Mouse (Mus musculus) MEL (cell line): ENCODE measurements around the gene Wwtr1. TPM values are rescaled to one million over a fixed set of nuclear protein-coding genes. Genes with fewer than 3 reads are reported as not detected.
A peak's percentile ranks its signal among the peaks of the same experiment; 100 is the strongest.

ENCODE experiments used
- DNase-seq: peaks from one replicate; pipeline ENCODE4 v3.0.0; 2011; ENCODE audit warnings: low read depth, low spot score
- H3K27ac ChIP-seq: 2 replicates; pipeline ENCODE4 v1.5.1; 2012; ENCODE audit warnings: low read depth, mild to moderate bottlenecking, control low read depth, low read length, moderate library complexity; ENCODE audit not compliant: control insufficient read depth
- H3K27me3 ChIP-seq, 2 experiments: fragments of 150-350 bp in 1 of 2; sonication (generic) in 1 of 2; 2 replicates each; pipeline ENCODE4 v1.6.1; 2012; ENCODE audit warnings: low read length in 2 of 2, mild to moderate bottlenecking in 2 of 2, improper control_type of control experiment in 1 of 2, moderate library complexity in 1 of 2; ENCODE audit not compliant: insufficient read depth in 2 of 2, control insufficient read depth in 1 of 2
- H3K36me3 ChIP-seq, 2 experiments: 2 replicates each; pipeline ENCODE4 v1.6.1; 2012 to 2014; ENCODE audit warnings: low read length in 2 of 2, improper control_type of control experiment in 1 of 2, inconsistent platforms in 1 of 2, mild to moderate bottlenecking in 1 of 2; ENCODE audit not compliant: insufficient read depth in 2 of 2, control insufficient read depth in 1 of 2
- H3K4me1 ChIP-seq, 2 experiments: fragments of 150-350 bp in 1 of 2; sonication (generic) in 1 of 2; 2 replicates each; pipeline ENCODE4 v1.6.1; 2012; ENCODE audit warnings: low read length in 2 of 2, improper control_type of control experiment in 1 of 2, mild to moderate bottlenecking in 1 of 2; ENCODE audit not compliant: insufficient read depth in 2 of 2, control insufficient read depth in 1 of 2
- H3K4me3 ChIP-seq, 2 experiments: fragments of 150-350 bp in 1 of 2; sonication (generic) in 1 of 2; 2 replicates each; pipeline ENCODE4 v1.5.1; 2012; ENCODE audit warnings: low read depth in 2 of 2, low read length in 2 of 2, mild to moderate bottlenecking in 2 of 2, moderate library complexity in 2 of 2, control low read depth in 1 of 2, improper control_type of control experiment in 1 of 2; ENCODE audit not compliant: control insufficient read depth in 1 of 2, insufficient read depth in 1 of 2
- H3K79me2 ChIP-seq: 2 replicates; pipeline ENCODE4 v1.6.1; 2012; ENCODE audit warnings: mild to moderate bottlenecking, low read length, moderate library complexity; ENCODE audit not compliant: control insufficient read depth, poor library complexity, insufficient read depth
- H3K9ac ChIP-seq: 2 replicates; pipeline ENCODE4 v1.6.1; 2012; ENCODE audit warnings: low read depth, mild to moderate bottlenecking, control low read depth, low read length, moderate library complexity; ENCODE audit not compliant: control insufficient read depth, poor library complexity, severe bottlenecking
- H3K9me3 ChIP-seq: fragments of 150-350 bp; sonication (generic); replicated peaks from 2 replicates; pipeline ENCODE4 v1.6.1; 2012; ENCODE audit warnings: mild to moderate bottlenecking, low read length, improper control_type of control experiment, moderate library complexity; ENCODE audit not compliant: insufficient read depth
- BHLHE40 ChIP-seq: IDR thresholded peaks from 2 replicates; pipeline ENCODE4 v1.6.1; 2012; ENCODE audit warnings: low read depth, mild to moderate bottlenecking, inconsistent platforms, low read length, improper control_type of control experiment, borderline replicate concordance
- CHD2 ChIP-seq: IDR thresholded peaks from 2 replicates; pipeline ENCODE4 v1.6.1; 2011; ENCODE audit warnings: low read length, improper control_type of control experiment
- CTCF ChIP-seq, 3 experiments: IDR thresholded peaks in 2 of 3; conservative IDR thresholded peaks in 1 of 3; 2 replicates each; pipeline ENCODE4 v1.5.1; 2011 to 2012; ENCODE audit warnings: low read length in 3 of 3, low read depth in 2 of 3, mild to moderate bottlenecking in 2 of 3, improper control_type of control experiment in 1 of 3, inconsistent platforms in 1 of 3, mixed read lengths in 1 of 3, moderate library complexity in 1 of 3; ENCODE audit not compliant: control insufficient read depth in 1 of 3, insufficient read depth in 1 of 3, poor library complexity in 1 of 3, severe bottlenecking in 1 of 3
- EP300 ChIP-seq, 2 experiments: IDR thresholded peaks; 2 replicates each; pipeline ENCODE4 v1.6.1; 2011; ENCODE audit warnings: improper control_type of control experiment in 2 of 2, low read length in 2 of 2, low read depth in 1 of 2, mild to moderate bottlenecking in 1 of 2
- ETS1 ChIP-seq: IDR thresholded peaks from 2 replicates; pipeline ENCODE4 v1.6.1; 2012; ENCODE audit warnings: low read depth, mild to moderate bottlenecking, inconsistent platforms, low read length, improper control_type of control experiment, moderate library complexity
- GABPA ChIP-seq: IDR thresholded peaks from 2 replicates; pipeline ENCODE4 v1.6.1; 2012; ENCODE audit warnings: low read depth, mild to moderate bottlenecking, inconsistent platforms, low read length, improper control_type of control experiment, moderate library complexity
- HCFC1 ChIP-seq: IDR thresholded peaks from 2 replicates; pipeline ENCODE4 v1.6.1; 2012; ENCODE audit warnings: low read depth, mild to moderate bottlenecking, inconsistent platforms, low read length, improper control_type of control experiment, moderate library complexity
- KAT2A ChIP-seq: conservative IDR thresholded peaks from 2 replicates; pipeline ENCODE4 v1.6.1; 2012; ENCODE audit warnings: low read depth, low read length, improper control_type of control experiment, inconsistent platforms
- MAFK ChIP-seq: IDR thresholded peaks from 2 replicates; pipeline ENCODE4 v1.6.1; 2011; ENCODE audit warnings: low read depth, mild to moderate bottlenecking, low read length, improper control_type of control experiment, borderline replicate concordance
- MAX ChIP-seq: IDR thresholded peaks from 2 replicates; pipeline ENCODE4 v1.6.1; 2011; ENCODE audit warnings: low read length, improper control_type of control experiment
- MYB ChIP-seq: IDR thresholded peaks from 2 replicates; pipeline ENCODE4 v1.6.1; 2011; ENCODE audit warnings: mild to moderate bottlenecking, low read depth, low read length, improper control_type of control experiment
- NELFE ChIP-seq: IDR thresholded peaks from 2 replicates; pipeline ENCODE4 v1.6.1; 2011; ENCODE audit warnings: low read depth, low read length, improper control_type of control experiment
- POLR2A ChIP-seq, 2 experiments: IDR thresholded peaks; 2 replicates each; pipeline ENCODE4 v1.6.1; 2011 to 2012; ENCODE audit warnings: low read length in 2 of 2, mild to moderate bottlenecking in 2 of 2, control low read depth in 1 of 2, improper control_type of control experiment in 1 of 2, low read depth in 1 of 2, moderate library complexity in 1 of 2; ENCODE audit not compliant: control insufficient read depth in 1 of 2, insufficient read depth in 1 of 2, poor library complexity in 1 of 2
- POLR2AphosphoS2 ChIP-seq: IDR thresholded peaks from 2 replicates; pipeline ENCODE4 v1.6.1; 2011; ENCODE audit warnings: low read length, improper control_type of control experiment
- POLR2AphosphoS5 ChIP-seq: IDR thresholded peaks from 2 replicates; pipeline ENCODE4 v1.6.1; 2012; ENCODE audit warnings: low read depth, borderline replicate concordance, mild to moderate bottlenecking, inconsistent platforms, low read length, moderate library complexity, mixed read lengths
- RAD21 ChIP-seq: IDR thresholded peaks from 2 replicates; pipeline ENCODE4 v1.6.1; 2011; ENCODE audit warnings: mild to moderate bottlenecking, low read depth, low read length, improper control_type of control experiment
- SIN3A ChIP-seq: IDR thresholded peaks from 2 replicates; pipeline ENCODE4 v1.6.1; 2012; ENCODE audit warnings: low read length, improper control_type of control experiment, inconsistent platforms
- TBP ChIP-seq: IDR thresholded peaks from 2 replicates; pipeline ENCODE4 v1.8.0; 2011; ENCODE audit warnings: low read depth, low read length, improper control_type of control experiment
- TCF12 ChIP-seq: IDR thresholded peaks from 2 replicates; pipeline ENCODE4 v1.6.1; 2014; ENCODE audit warnings: low read depth, mild to moderate bottlenecking, inconsistent platforms, low read length, improper control_type of control experiment, moderate library complexity
- USF1 ChIP-seq: IDR thresholded peaks from 2 replicates; pipeline ENCODE4 v1.6.1; 2014; ENCODE audit warnings: low read depth, mild to moderate bottlenecking, inconsistent platforms, low read length, improper control_type of control experiment, moderate library complexity
- USF2 ChIP-seq, 2 experiments: IDR thresholded peaks; 2 replicates each; pipeline ENCODE4 v1.6.1; 2011 to 2012; ENCODE audit warnings: improper control_type of control experiment in 2 of 2, low read length in 2 of 2, borderline replicate concordance in 1 of 2, inconsistent platforms in 1 of 2, low read depth in 1 of 2, mild to moderate bottlenecking in 1 of 2; ENCODE audit not compliant: insufficient read depth in 1 of 2
- ZMIZ1 ChIP-seq: IDR thresholded peaks from 2 replicates; pipeline ENCODE4 v1.6.1; 2012; ENCODE audit warnings: low read depth, mild to moderate bottlenecking, inconsistent platforms, low read length, improper control_type of control experiment, moderate library complexity
- ZNF384 ChIP-seq: IDR thresholded peaks from 2 replicates; pipeline ENCODE4 v1.6.1; 2012; ENCODE audit warnings: low read depth, mild to moderate bottlenecking, inconsistent platforms, low read length, improper control_type of control experiment
- polyA plus RNA-seq, 2 experiments: library from polyadenylated mRNA; stranded (reverse) in 1 of 2; unstranded in 1 of 2; fragments of >175 nt in 1 of 2; fragments of >200 nt in 1 of 2; gene quantifications; 2 replicates each; pipeline versions ENCODE4 v1.2.1 to v1.2.4; 2012; ENCODE audit warnings: low replicate concordance in 2 of 2, low read depth in 1 of 2; ENCODE audit not compliant: insufficient read length in 2 of 2, insufficient read depth in 1 of 2, missing spikeins in 1 of 2
- total RNA-seq: library from RNA; depleted of rRNA; stranded (reverse); fragments of 300-350 nt; gene quantifications from 2 replicates; pipeline ENCODE4 v1.2.3, GENCODE M21; 2012

Gene Wwtr1
- total and polyA plus RNA-seq, 3 experiments, result not detected

DNA sequence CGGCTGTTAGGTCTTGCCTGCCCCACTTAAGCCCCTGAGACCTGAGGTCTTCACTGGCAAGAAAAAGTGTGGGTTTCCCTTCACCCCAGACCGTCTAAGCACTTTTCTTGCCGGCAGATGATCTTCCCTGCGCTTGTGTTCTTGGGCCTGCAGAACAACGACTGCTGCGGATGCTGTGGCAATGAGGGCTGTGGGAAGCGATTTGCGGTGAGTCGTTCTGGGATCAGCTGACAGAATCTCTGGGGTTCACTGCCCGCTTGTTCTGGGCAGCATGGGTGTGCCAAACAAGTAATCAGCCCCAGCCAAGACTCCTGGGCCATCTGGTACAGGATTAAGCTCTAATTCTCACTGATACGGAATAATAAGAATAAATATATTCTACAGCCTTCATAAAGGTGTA lies 149.4 kb downstream of the Wwtr1 start:
- no peaks in the 10 kb centered on the region for H3K36me3 ChIP-seq
- DNase-seq, result no peak
- no peak overlapping the region for H3K4me3 ChIP-seq
- TF ChIP-seq GABPA (no peak), TBP (no peak), USF1 (no peak), USF2 (IDR thresholded peaks at IDR 0.05; ENCODE audit: borderline replicate concordance in 1 of 2, insufficient read depth in 1 of 2, low read depth in 1 of 2, low read length in 2 of 2) (no peak), KAT2A (no peak), NELFE (no peak), RAD21 (no peak)
- H3K9me3 ChIP-seq, result no peaks in the 10 kb centered on the region
- no peak overlapping the region for H3K9ac ChIP-seq
- H3K79me2 ChIP-seq, result no peaks in the 10 kb centered on the region
- H3K4me1 ChIP-seq, result no peaks in the 10 kb centered on the region
- no peaks in the 10 kb centered on the region for H3K27me3 ChIP-seq
- no peak overlapping the region for H3K27ac ChIP-seq

DNA sequence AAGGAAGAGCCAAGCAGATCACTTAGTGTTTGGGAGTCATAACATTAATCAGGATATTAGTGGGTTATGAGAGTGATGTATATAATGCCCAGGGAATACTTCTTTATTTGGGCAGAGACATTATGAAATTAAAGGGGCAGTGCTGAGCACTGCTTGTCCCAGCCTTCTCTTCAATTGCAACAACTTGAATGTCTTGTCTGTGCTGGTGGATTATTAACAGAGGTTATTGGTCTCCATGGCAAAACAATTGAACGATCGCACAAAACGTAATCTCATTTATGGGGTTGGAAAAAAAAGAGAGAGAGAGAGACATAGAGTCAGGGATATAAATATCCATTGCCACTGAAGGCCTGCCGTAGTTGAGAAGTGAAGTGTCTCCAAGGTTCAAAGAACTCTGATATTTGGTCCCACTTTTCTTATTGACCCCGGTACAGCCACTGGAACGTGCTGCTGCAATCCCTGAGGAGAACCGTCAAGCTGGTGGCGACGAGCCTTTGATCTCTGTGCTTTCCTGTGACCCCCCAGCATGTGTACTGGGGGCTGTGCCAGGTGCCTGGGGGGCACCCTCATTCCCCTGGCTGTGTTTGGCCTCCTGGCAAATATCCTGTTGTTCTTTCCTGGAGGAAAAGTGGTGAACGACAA lies 150.5 kb downstream of the Wwtr1 start, which contains the start of gene Tm4sf4:
TSS of gene Tm4sf4 (plus strand) at position 226 of the 642 bp plus-strand sequence.
- Histone ChIP-seq H3K4me3 (no peak within 1 kb of the TSS), H3K9ac (no peak within 1 kb of the TSS)

GRCm38 (mm10) chr3:57420660-57421059 lies 155.1 kb downstream of the Wwtr1 start:
- no peak overlapping the region for H3K4me3 ChIP-seq
- H3K79me2 ChIP-seq, result no peaks in the 10 kb centered on the region
- H3K4me1 ChIP-seq, result no peaks in the 10 kb centered on the region
- no peak overlapping the region for H3K9ac ChIP-seq
- TF ChIP-seq CHD2 (no peak), TBP (no peak), ZMIZ1 (no peak), POLR2AphosphoS5 (no peak), CTCF (IDR thresholded peaks at IDR 0.05 in 2 of 3, conservative IDR thresholded peaks at IDR 0.05 in 1 of 3; ENCODE audit: control insufficient read depth in 1 of 3, insufficient read depth in 1 of 3, low read depth in 2 of 3, low read length in 3 of 3, poor library complexity in 1 of 3, severe bottlenecking in 1 of 3) (no peak), NELFE (no peak), ZNF384 (no peak), MAFK (no peak), BHLHE40 (no peak), GABPA (no peak), MAX (no peak), POLR2AphosphoS2 (no peak), ETS1 (no peak), POLR2A (IDR thresholded peaks at IDR 0.05; ENCODE audit: control insufficient read depth in 1 of 2, insufficient read depth in 1 of 2, low read depth in 1 of 2, low read length in 2 of 2, poor library complexity in 1 of 2) (no peak), SIN3A (no peak), TCF12 (no peak), MYB (no peak), RAD21 (no peak), EP300 (IDR thresholded peaks at IDR 0.05; ENCODE audit: low read depth in 1 of 2, low read length in 2 of 2) (no peak)
- TF ChIP-seq, all 39 proteins: peak for 0
- Histone ChIP-seq H3K36me3 (no peaks in the 10 kb centered on the region), H3K9me3 (no peaks in the 10 kb centered on the region), H3K27me3 (no peaks in the 10 kb centered on the region), H3K27ac (no peak overlapping the region)
- DNase-seq, result peak; percentile 3

More for the DNA sequence above, 150.5 kb downstream of the Wwtr1 start, which contains the start of gene Tm4sf4:
- no peak for TF ChIP-seq HCFC1
- Histone ChIP-seq H3K36me3 (no peaks in the 10 kb centered on the region), H3K27me3 (no peaks in the 10 kb centered on the region), H3K9me3 (no peaks in the 10 kb centered on the region), H3K4me1 (no peaks in the 10 kb centered on the region), H3K27ac (no peak within 1 kb of the TSS), H3K79me2 (no peaks in the 10 kb centered on the region)
- DNase-seq, result no peak
